Mouse (Mus musculus) CD4-positive, CD25-positive, alpha-beta regulatory T cell (primary cell): ENCODE measurements around the gene Vmn1r115. TPM values are rescaled to one million over a fixed set of nuclear protein-coding genes. Genes with fewer than 3 reads are reported as not detected.

Experiments used
- polyA plus RNA-seq: library from polyadenylated mRNA; unstranded; fragments of 100-300 nt; shearing (Covaris generic); gene quantifications from one replicate; pipeline ENCODE4 v1.2.1, GENCODE M21; 2017

The Vmn1r115 gene
- not detected for polyA plus RNA-seq

GRCm38 (mm10) chr7:20844885-20845284 lies at the start of gene Vmn1r115:
Vmn1r115 (minus strand) TSS chr7:20844985.

DNA sequence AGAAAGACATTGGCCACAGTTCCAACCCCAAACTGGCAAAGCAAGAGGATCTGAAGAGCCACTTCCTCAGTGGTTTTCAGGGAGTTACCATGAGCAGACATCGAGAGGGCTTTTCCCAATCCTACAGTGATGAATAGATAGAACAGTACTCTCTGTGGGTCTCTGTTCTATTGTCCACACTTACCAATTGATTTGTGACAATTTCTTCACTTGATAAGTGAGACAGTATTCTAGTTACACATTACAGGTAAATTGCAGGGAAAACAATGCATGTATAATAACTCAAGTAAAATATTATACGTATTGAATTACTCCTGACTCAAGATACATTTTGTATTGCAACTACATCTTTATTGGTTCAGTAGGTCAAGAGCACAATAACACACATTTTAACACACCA lies 39.2 kb upstream of the Vmn1r115 start, which contains the start of gene Vmn1r117:
Gene Vmn1r117, minus strand, starts transcription at position 101 of the 400 bp plus-strand sequence.

DNA sequence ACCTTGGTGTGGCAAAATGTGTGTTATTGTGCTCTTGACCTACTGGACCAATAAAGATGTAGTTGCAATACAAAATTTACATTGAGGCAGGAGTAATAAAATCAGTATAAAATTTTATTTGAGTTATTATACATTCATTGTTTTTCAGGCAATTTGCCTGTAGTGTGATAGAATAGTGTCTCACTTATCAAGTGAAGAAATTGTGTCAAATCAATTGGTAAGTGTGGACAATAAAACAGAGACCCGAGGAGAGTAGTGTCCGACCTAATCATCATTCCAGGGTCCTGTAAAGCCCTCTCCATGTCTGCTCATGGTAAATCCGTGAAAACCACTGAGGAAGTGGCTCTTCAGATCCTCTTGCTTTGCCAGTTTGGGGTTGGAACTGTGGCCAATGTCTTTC lies 27.2 kb upstream of the Vmn1r115 start, which contains the start of gene Vmn1r116:
Gene Vmn1r116, plus strand, starts transcription at position 301 of the 400 bp plus-strand sequence.

DNA sequence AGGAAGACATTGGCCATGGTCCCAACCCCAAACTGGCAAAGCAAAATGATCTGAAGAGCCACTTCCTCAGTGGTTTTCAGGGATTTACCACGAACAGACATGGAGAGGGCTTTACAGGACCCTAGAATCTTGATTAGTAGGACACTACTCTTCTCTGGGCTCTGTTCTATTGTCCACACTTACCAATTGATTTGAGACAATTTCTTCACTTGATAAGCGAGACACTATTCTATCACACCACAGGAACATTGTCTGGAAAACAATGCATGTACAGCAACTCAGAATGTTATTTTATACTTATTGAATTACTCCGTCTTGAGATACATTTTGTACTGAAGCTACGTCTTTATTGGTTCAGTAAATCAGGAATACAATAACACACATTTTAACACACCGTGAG lies 32.7 kb downstream of the Vmn1r115 start, which contains the start of gene Vmn1r114:
Gene Vmn1r114, minus strand, starts transcription at position 101 of the 400 bp plus-strand sequence.

Other genes starting within 250 kb of the Vmn1r115 start
- gene Gm4513, start 246.0 kb downstream of the Vmn1r115 start, polyA plus RNA-seq, result not detected
- gene Vmn1r107, start 176.1 kb downstream of the Vmn1r115 start, polyA plus RNA-seq, result not detected
- gene Vmn1r111, start 141.8 kb downstream of the Vmn1r115 start, polyA plus RNA-seq, result not detected
- gene Gm10668, start 114.4 kb downstream of the Vmn1r115 start, polyA plus RNA-seq, result not detected
- gene Vmn1r112, start 73.8 kb downstream of the Vmn1r115 start, polyA plus RNA-seq, result not detected
- not detected for gene Vmn1r113, start 57.7 kb downstream of the Vmn1r115 start, polyA plus RNA-seq
- gene Vmn1r114, start 32.8 kb downstream of the Vmn1r115 start, polyA plus RNA-seq, result not detected
- gene Vmn1r116, start 27.3 kb upstream of the Vmn1r115 start, polyA plus RNA-seq, result not detected
- gene Vmn1r117, start 39.1 kb upstream of the Vmn1r115 start, polyA plus RNA-seq, result not detected
- gene Vmn1r118, start 67.4 kb upstream of the Vmn1r115 start, polyA plus RNA-seq, result not detected
- not detected for gene Vmn1r119, start 167.5 kb upstream of the Vmn1r115 start, polyA plus RNA-seq
- gene Vmn1r120, start 208.8 kb upstream of the Vmn1r115 start, polyA plus RNA-seq, result not detected